Mouse (Mus musculus): ENCODE measurements around the gene Rps11. TPM values are rescaled to one million over a fixed set of nuclear protein-coding genes. Genes with fewer than 3 reads are reported as not detected.
"Not testable (repeated sequence)": the region's sequence is repeated elsewhere in the genome, so short reads cannot be mapped to it uniquely, and the experiment has no call there.

Rps11 gene
- polyA plus RNA-seq, 1 experiment from 2014 or later = 1,711 TPM

DNA sequence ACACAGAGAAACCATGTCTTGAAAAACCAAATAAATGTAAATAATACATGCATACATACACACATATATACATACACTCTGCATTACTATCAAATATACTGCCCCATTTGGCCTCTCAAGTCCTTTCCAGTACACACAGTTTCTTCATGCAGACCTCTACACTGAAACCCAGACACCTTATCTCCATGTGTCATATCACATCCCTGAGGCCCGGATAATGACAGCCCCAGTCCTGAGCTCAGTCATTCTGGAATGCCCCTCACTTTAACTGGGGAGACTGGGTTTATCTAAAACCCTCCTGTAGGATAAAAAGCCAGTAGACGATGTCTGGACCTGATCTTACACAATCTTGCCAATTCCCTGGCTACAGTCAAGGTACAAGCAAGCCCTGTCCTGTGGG, 10.8 kb downstream of the Rps11 start:
- Histone ChIP-seq H3K4me2 (replicated peaks) (no peak overlapping the region), H3K4me1 (replicated peaks) (0 out of 2 replicates have a peak, but pooled peaks cover 6% of the 10 kb centered on the region), H3K27ac (peak overlapping the region; percentile 58; the same call in 1 of the 2 replicates), H3K9ac (no peak overlapping the region), H3K27me3 (replicated peaks) (no peaks in the 10 kb centered on the region), H3K4me3 (replicated peaks) (no peak overlapping the region), H3K9me3 (no peaks in the 10 kb centered on the region), H3K36me3 (no peaks in the 10 kb centered on the region)
- WGBS = 65% methylated on average over 2 of the region's 2 CpGs
- peak; percentile 48; the same call in 1 of the 2 replicates for ATAC-seq

DNA sequence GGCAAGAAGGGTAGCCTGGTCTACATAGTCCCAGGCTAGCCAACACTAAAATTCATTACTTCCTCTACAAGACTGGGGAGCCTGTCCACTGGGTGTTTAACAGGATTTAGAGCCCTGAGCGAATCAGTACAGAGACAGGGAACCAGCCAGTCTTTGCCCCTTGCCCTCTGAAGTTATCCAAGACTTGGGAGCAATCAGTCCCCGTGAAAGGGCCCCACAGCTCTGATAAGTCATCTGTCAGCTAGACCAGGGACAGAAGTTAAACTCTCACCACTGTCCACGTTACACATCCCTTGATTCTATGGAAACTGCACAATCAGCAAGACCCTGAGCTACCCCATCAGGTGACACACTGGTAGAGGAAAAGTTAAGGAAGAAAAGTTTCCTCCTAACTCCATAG, 11.7 kb downstream of the Rps11 start:
- Histone ChIP-seq H3K4me1 (replicated peaks) (0 out of 2 replicates have a peak, but pooled peaks cover 4% of the 10 kb centered on the region), H3K27ac (no peak overlapping the region), H3K9ac (no peak overlapping the region), H3K36me3 (no peaks in the 10 kb centered on the region), H3K27me3 (replicated peaks) (no peaks in the 10 kb centered on the region), H3K4me2 (replicated peaks) (no peak overlapping the region), H3K4me3 (replicated peaks) (no peak overlapping the region), H3K9me3 (no peaks in the 10 kb centered on the region)
- ATAC-seq = peak; percentile 86
- WGBS = 27% methylated on average over 3 of the region's 3 CpGs

DNA sequence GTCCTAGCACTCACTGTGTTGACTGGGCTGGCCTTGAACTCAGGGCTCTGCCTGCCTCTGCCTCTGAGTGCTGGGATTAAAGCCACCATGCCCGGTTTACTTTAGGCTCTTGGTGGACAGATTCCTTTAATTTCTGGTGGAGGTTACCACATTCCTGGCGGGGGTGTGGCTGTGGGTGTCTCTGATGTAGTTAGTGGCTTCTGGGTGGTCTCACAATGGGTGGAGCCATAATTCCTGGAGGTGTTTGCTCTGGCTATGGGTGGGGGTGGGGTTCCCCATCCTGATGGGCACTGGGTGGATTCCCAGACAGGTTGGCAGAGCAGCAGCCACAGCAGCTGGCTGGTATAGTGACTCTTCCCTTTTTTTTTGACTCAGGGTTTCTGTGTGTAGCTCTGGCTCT, 12.3 kb downstream of the Rps11 start:
- Histone ChIP-seq H3K4me3 (replicated peaks) (no peak overlapping the region), H3K9ac (no peak overlapping the region), H3K27me3 (replicated peaks) (no peaks in the 10 kb centered on the region), H3K27ac (no peak overlapping the region), H3K4me1 (replicated peaks) (0 out of 2 replicates have a peak, but pooled peaks cover 3% of the 10 kb centered on the region), H3K9me3 (no peaks in the 10 kb centered on the region), H3K36me3 (no peaks in the 10 kb centered on the region), H3K4me2 (replicated peaks) (no peak overlapping the region)
- WGBS = 43% methylated on average over 2 of the region's 2 CpGs
- ATAC-seq = no peak

DNA sequence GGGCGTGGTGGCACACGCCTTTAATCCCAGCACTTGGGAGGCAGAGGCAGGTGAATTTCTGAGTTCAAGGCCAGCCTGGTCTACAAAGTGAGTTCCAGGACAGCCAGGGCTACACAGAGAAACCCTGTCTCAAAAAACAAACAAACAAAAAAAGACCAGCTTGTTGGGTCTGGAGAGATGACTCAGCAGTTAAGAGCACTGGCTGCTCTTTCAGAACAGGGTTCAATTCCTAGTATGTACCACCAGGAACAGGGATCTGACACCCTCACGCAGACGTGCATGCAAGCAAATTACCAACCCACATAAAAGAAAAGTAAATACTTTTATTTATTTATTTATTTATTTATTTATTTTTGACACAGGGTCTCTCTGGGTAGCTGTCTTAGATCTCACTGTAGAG, 14.2 kb downstream of the Rps11 start:
- H3K4me3 ChIP-seq (replicated peaks); H3K9me3 ChIP-seq; H3K9ac ChIP-seq; H3K27me3 ChIP-seq (replicated peaks); H3K4me2 ChIP-seq (replicated peaks); H3K27ac ChIP-seq; ATAC-seq; H3K36me3 ChIP-seq: not testable (repeated sequence)
- peaks cover 12% of the 10 kb centered on the region; the same call in 1 of the 2 replicates for H3K4me1 ChIP-seq (replicated peaks)
- WGBS = 90% methylated on average over 4 of the region's 4 CpGs

DNA sequence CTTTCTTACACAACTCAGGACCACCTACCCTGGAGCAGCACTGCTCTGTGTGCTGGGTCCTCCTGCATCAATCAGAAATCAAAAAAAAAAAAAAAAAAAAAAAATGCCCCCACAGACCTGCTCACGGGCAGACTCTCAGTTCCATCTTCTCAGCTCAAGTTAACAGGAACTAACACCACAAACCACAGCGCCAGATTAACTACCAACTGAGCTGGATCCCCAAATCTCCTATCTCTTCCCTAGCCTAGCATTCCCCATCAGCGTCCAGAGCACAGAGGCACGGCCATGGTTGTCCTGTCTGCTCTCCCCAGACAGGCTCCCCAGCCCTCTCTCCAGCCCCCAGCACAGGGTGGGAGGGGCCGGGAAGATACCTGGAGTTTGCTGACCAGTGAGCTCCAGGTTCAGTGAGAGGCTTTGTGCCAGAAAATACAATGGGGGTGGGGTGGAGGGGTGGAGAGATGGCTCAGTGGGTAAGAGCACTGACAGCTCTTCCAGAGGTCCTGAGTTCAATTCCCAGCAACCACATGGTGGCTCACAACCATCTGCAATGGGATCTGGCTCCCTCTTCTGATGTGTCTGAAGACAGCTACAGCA, 17.1 kb downstream of the Rps11 start:
- no peaks in the 10 kb centered on the region for H3K36me3 ChIP-seq
- no peak for ATAC-seq
- 67% methylated on average over 5 of the region's 5 CpGs for WGBS

DNA sequence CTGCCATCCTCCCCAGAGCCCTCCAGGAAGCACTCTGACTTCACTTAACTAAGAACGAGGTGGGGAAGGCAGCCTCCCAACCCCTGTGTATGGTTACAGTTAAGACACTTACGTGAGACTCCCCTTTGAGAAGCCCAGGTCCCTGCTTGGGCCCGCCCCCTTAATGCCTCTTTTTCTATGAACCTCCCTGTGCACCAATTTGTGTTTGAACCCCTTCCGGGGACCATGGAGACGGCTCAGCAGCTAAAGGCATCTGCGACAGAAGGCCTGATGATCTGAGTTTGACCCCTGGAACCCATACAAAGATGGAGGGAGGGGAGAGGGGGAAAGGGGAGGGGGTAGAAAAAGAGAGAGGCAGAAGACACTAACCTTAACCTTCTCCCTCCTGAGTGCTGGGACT, 17.8 kb downstream of the Rps11 start:
- Histone ChIP-seq H3K9ac (no peak overlapping the region), H3K27me3 (replicated peaks) (no peaks in the 10 kb centered on the region), H3K4me3 (replicated peaks) (no peak overlapping the region), H3K27ac (no peak overlapping the region), H3K9me3 (no peaks in the 10 kb centered on the region), H3K4me2 (replicated peaks) (no peak overlapping the region), H3K36me3 (no peaks in the 10 kb centered on the region), H3K4me1 (replicated peaks) (peaks cover 33% of the 10 kb centered on the region)
- 56% methylated on average over 6 of the region's 6 CpGs for WGBS
- ATAC-seq = no peak

More for the DNA sequence above, 17.1 kb downstream of the Rps11 start:
- Histone ChIP-seq H3K9ac (no peak overlapping the region), H3K4me1 (replicated peaks) (peaks cover 33% of the 10 kb centered on the region), H3K27me3 (replicated peaks) (no peaks in the 10 kb centered on the region), H3K4me2 (replicated peaks) (no peak overlapping the region), H3K9me3 (no peaks in the 10 kb centered on the region), H3K4me3 (replicated peaks) (no peak overlapping the region), H3K27ac (no peak overlapping the region)

DNA sequence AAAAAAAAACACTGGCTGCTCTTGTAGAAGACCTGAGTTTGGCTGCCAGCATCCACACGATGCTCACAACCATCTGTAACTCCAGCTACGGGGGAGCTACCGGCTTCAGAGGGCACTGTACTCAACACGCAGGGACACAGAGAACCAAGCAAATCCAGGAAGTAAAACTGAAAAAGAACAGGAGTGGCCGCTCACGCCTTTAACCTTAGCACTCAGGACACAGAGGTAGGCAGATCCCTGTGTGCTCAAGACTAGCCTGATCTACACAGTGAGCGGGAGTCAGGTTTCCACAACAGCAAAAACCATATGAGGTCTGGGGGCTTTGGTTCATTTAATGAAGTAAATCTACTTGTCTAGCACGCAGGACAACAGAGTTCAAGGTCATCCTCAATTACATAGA, 18.7 kb downstream of the Rps11 start:
- Histone ChIP-seq H3K9me3 (no peaks in the 10 kb centered on the region), H3K27me3 (replicated peaks) (no peaks in the 10 kb centered on the region), H3K9ac (no peak overlapping the region), H3K4me3 (replicated peaks) (no peak overlapping the region), H3K4me1 (replicated peaks) (peaks cover 33% of the 10 kb centered on the region), H3K36me3 (no peaks in the 10 kb centered on the region), H3K27ac (0 out of 2 replicates have a peak overlapping the region, but pooled peaks have one; percentile 22), H3K4me2 (replicated peaks) (no peak overlapping the region)
- 62% methylated on average over 8 of the region's 8 CpGs for WGBS
- ATAC-seq = peak; percentile 58

DNA sequence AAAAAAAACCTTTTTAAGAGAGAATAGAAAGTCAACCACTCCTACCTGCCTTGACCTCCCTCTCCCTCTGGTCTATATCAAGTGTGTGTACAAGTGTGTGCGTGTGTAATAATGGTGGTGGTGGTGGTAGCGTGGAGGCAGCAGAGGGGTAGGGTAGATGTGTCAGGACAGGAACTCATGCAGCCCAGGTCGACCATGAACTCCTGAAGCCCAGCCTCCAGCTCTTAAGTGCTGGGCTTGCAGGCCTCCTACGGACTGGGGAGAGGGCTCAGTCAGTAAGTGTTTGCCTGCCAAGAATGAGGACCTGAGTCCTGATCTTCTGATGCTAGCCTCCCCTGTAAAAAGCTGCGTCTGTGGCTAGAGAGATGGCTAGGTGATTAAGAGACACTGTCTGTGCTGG, 19.3 kb downstream of the Rps11 start:
- WGBS = 83% methylated on average over 5 of the region's 5 CpGs
- ATAC-seq = no peak
- Histone ChIP-seq H3K27me3 (replicated peaks) (no peaks in the 10 kb centered on the region), H3K9ac (no peak overlapping the region), H3K9me3 (no peaks in the 10 kb centered on the region), H3K4me3 (replicated peaks) (no peak overlapping the region), H3K36me3 (no peaks in the 10 kb centered on the region), H3K4me1 (replicated peaks) (peaks cover 33% of the 10 kb centered on the region), H3K27ac (no peak overlapping the region), H3K4me2 (replicated peaks) (no peak overlapping the region)

DNA sequence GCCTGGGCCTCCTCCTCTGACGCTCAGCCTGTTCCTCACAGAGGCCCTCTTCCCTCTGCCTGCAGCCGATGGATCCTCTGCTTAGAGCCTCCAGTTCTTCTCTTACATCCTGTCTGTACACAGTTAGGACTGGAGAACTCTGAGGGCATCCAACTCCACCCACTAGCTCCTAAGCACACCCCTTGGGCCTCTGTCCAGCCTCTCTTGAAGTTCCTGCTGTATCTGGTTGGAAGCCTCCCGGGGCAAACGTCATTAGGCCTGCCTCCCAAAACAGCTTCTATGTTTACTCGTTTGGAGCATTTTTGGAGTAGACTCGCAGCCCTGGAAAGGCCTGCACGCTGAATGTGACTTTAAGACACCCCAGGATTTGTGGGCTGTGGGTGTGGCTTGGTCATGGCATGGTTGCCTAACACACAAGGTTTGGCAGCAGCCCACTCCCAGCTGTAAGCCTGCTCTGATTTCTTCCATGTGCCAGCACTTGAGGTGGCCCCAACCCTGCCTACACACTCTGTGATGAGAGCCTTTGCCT, 20.5 kb downstream of the Rps11 start, which contains the start of gene Fcgrt:
Fcgrt (minus strand) TSS at position 200 of the 529 bp plus-strand sequence.
- ATAC-seq = peak; percentile 93
- Histone ChIP-seq H3K9ac (peak within 1 kb of the TSS; percentile 57), H3K27ac (peak within 1 kb of the TSS; percentile 93), H3K4me3 (replicated peaks) (peak within 1 kb of the TSS; percentile 44), H3K36me3 (no peaks in the 10 kb centered on the region), H3K27me3 (replicated peaks) (no peaks in the 10 kb centered on the region), H3K4me2 (replicated peaks) (peak within 1 kb of the TSS; percentile 75), H3K4me1 (replicated peaks) (peaks cover 33% of the 10 kb centered on the region), H3K9me3 (no peaks in the 10 kb centered on the region)
- 14% methylated on average over 7 of the region's 7 CpGs for WGBS

DNA sequence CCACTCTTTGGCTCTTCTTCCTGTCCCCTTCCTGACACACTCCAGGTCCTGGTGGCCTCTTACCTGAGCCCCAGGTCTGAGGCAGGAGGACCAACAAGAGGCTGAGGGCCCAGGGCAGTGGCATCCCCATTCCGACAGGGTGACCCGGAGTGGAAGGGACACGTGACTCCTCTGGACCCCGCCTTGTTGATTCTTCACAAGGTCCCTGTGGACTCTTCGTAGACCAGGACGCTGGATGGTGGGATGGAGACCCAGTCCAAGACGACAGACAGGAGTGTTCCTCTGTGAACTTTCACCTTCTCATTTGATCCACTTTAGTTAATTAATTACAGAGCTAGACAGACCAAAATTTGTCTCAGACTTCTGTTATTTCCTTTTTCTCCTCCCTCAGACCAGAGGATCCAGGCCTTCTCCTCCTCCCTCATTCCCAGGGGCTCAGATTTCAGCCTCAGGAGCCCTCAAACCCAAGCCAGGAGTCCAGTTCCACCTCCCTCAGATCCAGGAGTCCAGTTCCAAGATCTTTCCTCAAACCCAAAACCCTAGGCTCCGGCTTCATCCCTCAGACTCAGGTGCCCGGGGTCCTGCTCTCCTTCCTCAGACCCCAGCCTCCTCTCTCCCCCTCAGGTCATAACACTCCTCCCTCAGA, 21.2 kb downstream of the Rps11 start:
- peak overlapping the region; percentile 75 for H3K4me2 ChIP-seq (replicated peaks)
- WGBS = 46% methylated on average over 9 of the region's 9 CpGs
- peaks cover 33% of the 10 kb centered on the region for H3K4me1 ChIP-seq (replicated peaks)
- H3K27ac ChIP-seq = peak overlapping the region; percentile 93
- no peaks in the 10 kb centered on the region for H3K36me3 ChIP-seq
- no peaks in the 10 kb centered on the region for H3K9me3 ChIP-seq
- peak; percentile 29 for ATAC-seq
- no peaks in the 10 kb centered on the region for H3K27me3 ChIP-seq (replicated peaks)
- H3K9ac ChIP-seq = peak overlapping the region; percentile 57
- peak overlapping the region; percentile 44 for H3K4me3 ChIP-seq (replicated peaks)

DNA sequence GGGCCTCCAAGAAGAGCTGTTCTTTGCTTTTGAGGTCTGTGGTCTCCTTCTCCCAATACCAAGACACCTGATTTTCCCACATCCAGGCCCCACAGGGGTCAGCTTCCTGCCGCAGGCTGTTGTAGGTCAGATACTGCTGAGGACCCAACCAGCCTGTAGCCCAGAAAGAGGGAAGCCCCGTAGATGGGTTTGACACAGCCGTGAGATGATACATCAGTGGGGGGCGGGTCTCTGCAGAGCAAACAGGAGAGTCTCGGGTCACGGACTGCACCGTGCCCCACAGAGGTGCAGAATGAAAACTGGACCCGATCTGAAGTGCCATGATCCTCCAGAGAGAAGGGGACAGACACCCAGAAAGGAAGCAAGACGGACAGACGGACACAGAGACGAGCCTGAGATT, 21.8 kb downstream of the Rps11 start:
- no peak for ATAC-seq
- no peak overlapping the region for H3K9ac ChIP-seq
- H3K27me3 ChIP-seq (replicated peaks) = no peaks in the 10 kb centered on the region
- WGBS = 66% methylated on average over 11 of the region's 11 CpGs
- no peaks in the 10 kb centered on the region for H3K9me3 ChIP-seq
- H3K4me1 ChIP-seq (replicated peaks) = peaks cover 33% of the 10 kb centered on the region
- H3K4me3 ChIP-seq (replicated peaks) = peak overlapping the region; percentile 44
- H3K36me3 ChIP-seq = no peaks in the 10 kb centered on the region
- no peak overlapping the region; the same call in 1 of the 2 replicates for H3K27ac ChIP-seq
- peak overlapping the region; percentile 75 for H3K4me2 ChIP-seq (replicated peaks)

DNA sequence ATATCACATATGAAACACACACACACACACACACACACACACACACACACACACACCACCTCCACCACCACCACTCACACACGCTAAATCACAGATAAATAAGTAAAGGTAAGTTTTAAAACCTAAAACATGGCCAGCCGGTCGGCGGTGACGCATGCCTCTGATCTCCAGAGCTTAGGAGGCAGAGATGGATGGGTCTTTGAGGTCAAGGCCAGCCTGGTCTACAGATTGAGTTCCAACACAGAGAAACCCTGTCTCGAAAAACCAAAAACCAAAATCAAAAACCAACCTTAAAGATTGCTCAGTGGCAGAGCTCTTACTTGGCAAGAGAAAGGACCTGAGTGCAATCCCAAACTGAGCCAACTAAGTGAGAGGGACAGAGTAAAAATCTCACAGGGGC, 24.2 kb downstream of the Rps11 start:
- Histone ChIP-seq H3K36me3 (no peaks in the 10 kb centered on the region), H3K27ac (no peak overlapping the region), H3K4me1 (replicated peaks) (peaks cover 27% of the 10 kb centered on the region), H3K4me2 (replicated peaks) (no peak overlapping the region), H3K9me3 (no peaks in the 10 kb centered on the region), H3K4me3 (replicated peaks) (no peak overlapping the region), H3K27me3 (replicated peaks) (no peaks in the 10 kb centered on the region), H3K9ac (no peak overlapping the region)
- WGBS = 89% methylated on average over 6 of the region's 6 CpGs
- ATAC-seq = no peak

All from intestine, embryonic 15.5 days (tissue).